In genomic region chr5:92887501-92887900, GRCm38 (mm10) we compare ENCODE assay signal across 15 mouse cellular contexts.
DNase-seq lines count a peak whose midpoint lies in the region; ATAC-seq and TF ChIP-seq lines count a peak whose summit lies in the region.
"Had no signal": no experiment of that assay in that cellular context is flagged by ENCODE, and none has a peak within 500 bp of the region (broad histone marks: within the 10 kb centered on the region; RNA-seq: fewer than 3 reads in every experiment).

No protein-coding gene starts in this region.

- 24% methylated on average over 3 of the region's 3 CpGs for WGBS in heart, embryonic 15.5 days
- 42% methylated on average over 3 of the region's 3 CpGs for WGBS in lung, postnatal 0 days
- 40% methylated on average over 3 of the region's 3 CpGs for WGBS in cerebellum, adult 2 months

- H3K27ac ChIP-seq in gastrocnemius, adult 2 months, result peak overlapping the region; percentile 2; the same call in 1 of the 2 replicates
- peak overlapping the region; percentile 85 for H3K27ac ChIP-seq in heart, embryonic 15.5 days
- peak overlapping the region; percentile 80 for H3K27ac ChIP-seq in lung, postnatal 0 days (ENCODE audit: low read length)
- no peak overlapping the region for H3K27ac ChIP-seq in cerebellum, adult 2 months (ENCODE audit: insufficient read depth, low read length)
- H3K27ac ChIP-seq: embryonic facial prominence, embryonic 13.5 days; neural tube, embryonic 13.5 days had no signal

- TF ChIP-seq CTCF in gastrocnemius, adult 2 months (IDR thresholded peaks at IDR 0.05), result no peak
- no peak for TF ChIP-seq CTCF in lung, postnatal 0 days (IDR thresholded peaks at IDR 0.05)
- no peak for TF ChIP-seq CTCF in cerebellum, adult 2 months (IDR thresholded peaks at IDR 0.05; ENCODE audit: borderline replicate concordance, insufficient read depth, low read depth, low read length)

- no peak for TF ChIP-seq EP300 in lung, postnatal 0 days (IDR thresholded peaks at IDR 0.05)

- no peaks in the 10 kb centered on the region for H3K36me3 ChIP-seq in heart, embryonic 15.5 days
- no peaks in the 10 kb centered on the region for H3K36me3 ChIP-seq in lung, postnatal 0 days (ENCODE audit: insufficient read depth, low read length)
- H3K36me3 ChIP-seq: embryonic facial prominence, embryonic 13.5 days; neural tube, embryonic 13.5 days had no signal

- H3K27me3 ChIP-seq in heart, embryonic 15.5 days, result no peaks in the 10 kb centered on the region
- no peaks in the 10 kb centered on the region for H3K27me3 ChIP-seq in lung, postnatal 0 days (replicated peaks; ENCODE audit: insufficient read depth, low read length)
- H3K27me3 ChIP-seq in cerebellum, adult 2 months (ENCODE audit: control insufficient read depth, insufficient read depth, low read length), result no peaks in the 10 kb centered on the region
- H3K27me3 ChIP-seq: embryonic facial prominence, embryonic 13.5 days; neural tube, embryonic 13.5 days; Patski had no signal

- no peak for ATAC-seq in heart, embryonic 15.5 days (replicated peaks; ENCODE audit: insufficient number of reproducible peaks, insufficient read depth, low FRiP score, low read depth)
- peak; percentile 29 for ATAC-seq in lung, postnatal 0 days
- ATAC-seq: Patski had no signal

- no peaks in the 10 kb centered on the region for H3K9me3 ChIP-seq in heart, embryonic 15.5 days (replicated peaks)
- H3K9me3 ChIP-seq in lung, postnatal 0 days (ENCODE audit: low read length), result no peaks in the 10 kb centered on the region
- H3K9me3 ChIP-seq: embryonic facial prominence, embryonic 13.5 days; neural tube, embryonic 13.5 days had no signal

- H3K4me1 ChIP-seq in heart, embryonic 15.5 days (replicated peaks), result peaks cover 58% of the 10 kb centered on the region
- peaks cover 11% of the 10 kb centered on the region; the same call in 1 of the 2 replicates for H3K4me1 ChIP-seq in lung, postnatal 0 days (ENCODE audit: insufficient read depth, low read depth, low read length)
- no peaks in the 10 kb centered on the region; the same call in 1 of the 2 replicates for H3K4me1 ChIP-seq in cerebellum, adult 2 months (ENCODE audit: control insufficient read depth, insufficient read depth, low read length)
- H3K4me1 ChIP-seq: embryonic facial prominence, embryonic 13.5 days; neural tube, embryonic 13.5 days had no signal

- TF ChIP-seq POLR2A in cerebellum, adult 2 months (IDR thresholded peaks at IDR 0.05; ENCODE audit: borderline replicate concordance, insufficient read depth, low read length), result no peak

- DNase-seq in gastrocnemius, adult 2 months, result no peak
- no peak for DNase-seq in gastrocnemius, adult 8-10 months (ENCODE audit: low spot score in 2 of 2)
- DNase-seq in R1 (ENCODE audit: low read depth, low spot score), result peak; percentile 12
- DNase-seq in lung, postnatal 0 days (ENCODE audit: low spot score), result peak; percentile 59
- no peak for DNase-seq in embryo, embryonic 9.5 days (ENCODE audit: extremely low spot score)
- no peak for DNase-seq in cerebellum, adult 2 months
- no peak for DNase-seq in right cerebral cortex, adult 2 months (ENCODE audit: low spot score in 2 of 2)
- DNase-seq: adrenal gland, adult 2 months; cerebellum, postnatal 25 days; gastrocnemius, postnatal 10 days; liver had no signal

- no peak overlapping the region for H3K9ac ChIP-seq in heart, embryonic 15.5 days
- no peak overlapping the region for H3K9ac ChIP-seq in lung, postnatal 0 days (replicated peaks; ENCODE audit: low read depth)
- H3K9ac ChIP-seq: embryonic facial prominence, embryonic 13.5 days; neural tube, embryonic 13.5 days had no signal

- no peak overlapping the region for H3K4me3 ChIP-seq in gastrocnemius, adult 2 months
- H3K4me3 ChIP-seq in heart, embryonic 15.5 days, result no peak overlapping the region
- H3K4me3 ChIP-seq in lung, postnatal 0 days (ENCODE audit: low read depth, low read length), result no peak overlapping the region
- H3K4me3 ChIP-seq in cerebellum, adult 2 months (replicated peaks; ENCODE audit: insufficient read depth, low read depth, low read length), result no peak overlapping the region
- H3K4me3 ChIP-seq: embryonic facial prominence, embryonic 13.5 days; neural tube, embryonic 13.5 days had no signal

- intact Hi-C loops in gastrocnemius, adult 2 months (cut with DNase I), result no loop called here

- H3K4me2 ChIP-seq in heart, embryonic 15.5 days, result no peak overlapping the region
- H3K4me2 ChIP-seq in lung, postnatal 0 days (replicated peaks; ENCODE audit: low read depth, low read length), result no peak overlapping the region
- H3K4me2 ChIP-seq: embryonic facial prominence, embryonic 13.5 days; neural tube, embryonic 13.5 days had no signal

Comparison
In these comparisons a context has a peak if more than half of its experiments do, and no peak if none do; other contexts are left out.
1. DNase-seq: peak in R1 (single experiment) and lung, postnatal 0 days (single experiment); none in gastrocnemius, adult 2 months (single experiment), gastrocnemius, adult 8-10 months (0 of 2), embryo, embryonic 9.5 days (single experiment), cerebellum, adult 2 months (0 of 2) and right cerebral cortex, adult 2 months (0 of 2).